Mouse (Mus musculus) liver, embryonic 14.5 days (tissue): Measurements from ENCODE around the gene Efl1.

Experiments
- CTCF ChIP-seq: IDR thresholded peaks from 2 replicates; pipeline ENCODE4 v1.5.1; 2016; ENCODE audit warnings: antibody characterized with exemption, low read depth, control low read depth
- EP300 ChIP-seq: IDR thresholded peaks from 2 replicates; pipeline ENCODE4 v1.6.1; 2016; ENCODE audit warnings: antibody characterized with exemption, low read depth

DNA sequence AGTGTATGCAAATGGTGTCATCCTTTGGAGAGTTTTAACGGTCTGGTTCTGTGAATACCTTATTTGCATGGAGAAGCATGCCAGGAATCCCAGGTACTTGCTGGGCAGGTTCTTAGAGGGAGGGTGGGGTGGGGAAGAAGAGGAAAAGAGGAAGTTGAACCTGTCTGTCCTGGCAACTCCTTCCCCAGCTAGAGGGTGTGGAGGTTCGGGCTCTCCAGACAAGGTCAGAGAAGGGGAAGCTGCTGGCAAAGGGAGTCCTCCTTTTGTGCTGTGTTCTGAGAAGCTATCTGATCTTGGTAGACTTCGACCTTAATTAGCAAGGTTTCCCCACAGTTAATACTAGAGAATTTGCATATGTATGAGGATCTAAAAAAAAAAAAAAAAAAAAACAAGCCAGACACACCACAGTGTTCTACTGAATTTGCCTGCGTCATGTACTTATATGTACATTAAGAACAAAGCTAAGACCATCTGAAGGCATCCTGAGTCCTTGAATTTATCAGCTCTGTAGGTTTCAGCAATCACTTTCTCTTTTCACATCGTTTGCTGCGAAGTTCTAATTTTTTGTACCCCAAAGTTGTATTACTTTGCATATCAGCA, 137.0 kb downstream of the Efl1 start:
- TF ChIP-seq CTCF (no peak), EP300 (no peak)
